Mouse (Mus musculus) hindbrain, embryonic 13.5 days (tissue): ENCODE data around the gene Mmp17. TPM values are rescaled to one million over a fixed set of nuclear protein-coding genes. Genes with fewer than 3 reads are reported as not detected.

ENCODE experiments used
- ATAC-seq: fragments of 200-750 bp; cut with Nextera tagmentation; 2 replicates; pipeline ENCODE4 v1.8.0; 2017; ENCODE audit warnings: moderate TSS enrichment; ENCODE audit not compliant: low FRiP score
- H3K27ac ChIP-seq: fragments of 300-500 bp; sonication (generic); 2 replicates; pipeline ENCODE4 v1.5.1; 2015; ENCODE audit warnings: inconsistent platforms, mild to moderate bottlenecking, moderate library complexity
- H3K27me3 ChIP-seq: fragments of 300-500 bp; sonication (generic); 2 replicates; pipeline ENCODE4 v1.6.1; 2015; ENCODE audit warnings: mild to moderate bottlenecking, inconsistent platforms
- H3K36me3 ChIP-seq: fragments of 300-500 bp; sonication (generic); 2 replicates; pipeline ENCODE4 v1.6.1; 2015; ENCODE audit warnings: mild to moderate bottlenecking, inconsistent platforms
- H3K4me1 ChIP-seq: fragments of 300-500 bp; sonication (generic); replicated peaks from 2 replicates; pipeline ENCODE4 v1.6.1; 2015; ENCODE audit warnings: inconsistent platforms
- H3K4me2 ChIP-seq: fragments of 300-500 bp; sonication (generic); 2 replicates; pipeline ENCODE4 v1.6.1; 2015; ENCODE audit warnings: inconsistent platforms, mild to moderate bottlenecking, moderate library complexity
- H3K4me3 ChIP-seq: fragments of 300-500 bp; sonication (generic); 2 replicates; pipeline ENCODE4 v1.5.1; 2015; ENCODE audit warnings: mild to moderate bottlenecking, inconsistent platforms
- H3K9ac ChIP-seq: fragments of 300-500 bp; sonication (generic); 2 replicates; pipeline ENCODE4 v1.6.1; 2015; ENCODE audit warnings: mild to moderate bottlenecking, inconsistent platforms
- H3K9me3 ChIP-seq: fragments of 300-500 bp; sonication (generic); 2 replicates; pipeline ENCODE4 v1.6.1; 2016; ENCODE audit warnings: inconsistent platforms
- WGBS: fragments of 180-500 bp; shearing (Covaris S2); methylation state at CpG from one replicate; pipeline ENCODE4 v1.1.7; 2015; 5-methylcytosine and 5-hydroxymethylcytosine counted together
- polyA plus RNA-seq: library from polyadenylated mRNA; unstranded; fragments of >200 nt; fragmentation: Nextera tagmentation; extraction: Ambion mirVana; gene quantifications from 2 replicates; pipeline ENCODE4 v1.2.1, GENCODE M21; 2015

The Mmp17 gene
- polyA plus RNA-seq, 1 experiment from 2014 or later = 7.5 TPM

GRCm38 (mm10) chr5:129562342-129562741, 21.6 kb upstream of the Mmp17 start:
- Histone ChIP-seq H3K9me3 (no peaks in the 10 kb centered on the region), H3K36me3 (peaks cover 95% of the 10 kb centered on the region), H3K27ac (no peak overlapping the region), H3K4me3 (no peak overlapping the region), H3K4me1 (no peaks in the 10 kb centered on the region), H3K4me2 (no peak overlapping the region), H3K27me3 (no peaks in the 10 kb centered on the region), H3K9ac (no peak overlapping the region)
- ATAC-seq = no peak
- WGBS = 91% methylated on average over 8 of the region's 8 CpGs

GRCm38 (mm10) chr5:129568596-129568995, 15.4 kb upstream of the Mmp17 start:
- no peaks in the 10 kb centered on the region for H3K27me3 ChIP-seq
- no peak overlapping the region for H3K4me3 ChIP-seq
- peaks cover 92% of the 10 kb centered on the region for H3K36me3 ChIP-seq
- WGBS = 96% methylated on average over 4 of the region's 4 CpGs
- no peaks in the 10 kb centered on the region for H3K4me1 ChIP-seq
- no peaks in the 10 kb centered on the region for H3K9me3 ChIP-seq
- H3K27ac ChIP-seq = no peak overlapping the region
- no peak overlapping the region for H3K4me2 ChIP-seq
- no peak for ATAC-seq
- no peak overlapping the region for H3K9ac ChIP-seq

GRCm38 (mm10) chr5:129578201-129578600, 5.8 kb upstream of the Mmp17 start:
- Histone ChIP-seq H3K9me3 (no peaks in the 10 kb centered on the region), H3K4me2 (no peak overlapping the region), H3K4me3 (no peak overlapping the region), H3K27me3 (peaks cover 32% of the 10 kb centered on the region), H3K4me1 (peaks cover 6% of the 10 kb centered on the region), H3K9ac (no peak overlapping the region), H3K27ac (no peak overlapping the region), H3K36me3 (peaks cover 4% of the 10 kb centered on the region)
- ATAC-seq = no peak
- WGBS = 51% methylated on average over 12 of the region's 12 CpGs

- 27% methylated on average over 6 of the region's 6 CpGs for WGBS
- H3K4me2 ChIP-seq = no peak overlapping the region
Measured at GRCm38 (mm10) chr5:129580046-129580445, 3.9 kb upstream of the Mmp17 start.

GRCm38 (mm10) chr5:129580572-129580971, 3.4 kb upstream of the Mmp17 start:
- peaks cover 27% of the 10 kb centered on the region for H3K4me1 ChIP-seq
- H3K4me3 ChIP-seq = no peak overlapping the region
- no peak overlapping the region for H3K4me2 ChIP-seq
- WGBS = 85% methylated on average over 9 of the region's 9 CpGs
- H3K36me3 ChIP-seq = no peaks in the 10 kb centered on the region
- H3K27me3 ChIP-seq = peaks cover 41% of the 10 kb centered on the region
- ATAC-seq = no peak
- H3K27ac ChIP-seq = no peak overlapping the region
- H3K9me3 ChIP-seq = no peaks in the 10 kb centered on the region
- H3K9ac ChIP-seq = no peak overlapping the region

More at GRCm38 (mm10) chr5:129580046-129580445, 3.9 kb upstream of the Mmp17 start:
- H3K9ac ChIP-seq = no peak overlapping the region
- peaks cover 37% of the 10 kb centered on the region for H3K27me3 ChIP-seq
- ATAC-seq = no peak
- no peak overlapping the region for H3K4me3 ChIP-seq
- no peaks in the 10 kb centered on the region for H3K36me3 ChIP-seq
- no peaks in the 10 kb centered on the region for H3K9me3 ChIP-seq
- H3K27ac ChIP-seq = no peak overlapping the region
- peaks cover 21% of the 10 kb centered on the region for H3K4me1 ChIP-seq

- no peak overlapping the region for H3K9ac ChIP-seq
- H3K9me3 ChIP-seq = no peaks in the 10 kb centered on the region
- peaks cover 31% of the 10 kb centered on the region for H3K4me1 ChIP-seq
- H3K27ac ChIP-seq = no peak overlapping the region
- H3K4me3 ChIP-seq = no peak overlapping the region
- H3K36me3 ChIP-seq = no peaks in the 10 kb centered on the region
- no peak for ATAC-seq
- H3K4me2 ChIP-seq = no peak overlapping the region
- H3K27me3 ChIP-seq = peaks cover 43% of the 10 kb centered on the region
- WGBS = 81% methylated on average over 7 of the region's 7 CpGs
Measured at GRCm38 (mm10) chr5:129581015-129581414, 3.0 kb upstream of the Mmp17 start.

GRCm38 (mm10) chr5:129583331-129583730, 638 bp upstream of the Mmp17 start:
- Histone ChIP-seq H3K36me3 (no peaks in the 10 kb centered on the region), H3K9me3 (no peaks in the 10 kb centered on the region), H3K27me3 (peaks cover 43% of the 10 kb centered on the region), H3K4me2 (peak overlapping the region; percentile 99), H3K4me1 (peaks cover 39% of the 10 kb centered on the region), H3K9ac (peak overlapping the region; percentile 90; the same call in 1 of the 2 replicates), H3K4me3 (peak overlapping the region; percentile 78), H3K27ac (no peak overlapping the region)
- WGBS = 6% methylated on average over 12 of the region's 12 CpGs
- ATAC-seq = no peak

GRCm38 (mm10) chr5:129584583-129585541, 893 bp downstream of the Mmp17 start:
- Histone ChIP-seq H3K4me1 (peaks cover 38% of the 10 kb centered on the region), H3K4me2 (peak overlapping the region; percentile 99), H3K9me3 (no peaks in the 10 kb centered on the region), H3K9ac (peak overlapping the region; percentile 90), H3K4me3 (peak overlapping the region; percentile 78), H3K36me3 (no peaks in the 10 kb centered on the region), H3K27me3 (peaks cover 43% of the 10 kb centered on the region), H3K27ac (0 out of 2 replicates have a peak overlapping the region, but pooled peaks have one; percentile 23)
- under 1% methylated on average over 76 of the region's 76 CpGs for WGBS
- ATAC-seq = peak; percentile 21

GRCm38 (mm10) chr5:129586016-129586415, 2.0 kb downstream of the Mmp17 start:
- H3K27ac ChIP-seq = peak overlapping the region; percentile 73
- H3K4me3 ChIP-seq = peak overlapping the region; percentile 78
- H3K9me3 ChIP-seq = no peaks in the 10 kb centered on the region
- H3K4me2 ChIP-seq = peak overlapping the region; percentile 99
- H3K27me3 ChIP-seq = peaks cover 33% of the 10 kb centered on the region
- H3K36me3 ChIP-seq = no peaks in the 10 kb centered on the region
- H3K9ac ChIP-seq = peak overlapping the region; percentile 70
- peaks cover 46% of the 10 kb centered on the region for H3K4me1 ChIP-seq
- peak; percentile 40 for ATAC-seq
- 0% methylated on average over 17 of the region's 17 CpGs for WGBS

GRCm38 (mm10) chr5:129586471-129586870, 2.5 kb downstream of the Mmp17 start:
- peak overlapping the region; percentile 99 for H3K4me2 ChIP-seq

GRCm38 (mm10) chr5:129590915-129591314, 6.9 kb downstream of the Mmp17 start:
- H3K9ac ChIP-seq = peak overlapping the region; percentile 31
- H3K4me2 ChIP-seq = peak overlapping the region; percentile 7; the same call in 1 of the 2 replicates
- no peaks in the 10 kb centered on the region for H3K27me3 ChIP-seq
- H3K27ac ChIP-seq = no peak overlapping the region
- WGBS = 6% methylated on average over 11 of the region's 11 CpGs
- no peaks in the 10 kb centered on the region for H3K36me3 ChIP-seq
- peaks cover 35% of the 10 kb centered on the region for H3K4me1 ChIP-seq
- H3K9me3 ChIP-seq = no peaks in the 10 kb centered on the region
- H3K4me3 ChIP-seq = no peak overlapping the region
- 0 out of 2 replicates have a peak, but pooled peaks have one; percentile 21 for ATAC-seq

More at GRCm38 (mm10) chr5:129586471-129586870, 2.5 kb downstream of the Mmp17 start:
- H3K27ac ChIP-seq = peak overlapping the region; percentile 73
- peaks cover 28% of the 10 kb centered on the region for H3K27me3 ChIP-seq
- peaks cover 50% of the 10 kb centered on the region for H3K4me1 ChIP-seq
- H3K9ac ChIP-seq = peak overlapping the region; percentile 70
- no peaks in the 10 kb centered on the region for H3K36me3 ChIP-seq
- WGBS = 36% methylated on average over 13 of the region's 13 CpGs
- ATAC-seq = no peak
- no peaks in the 10 kb centered on the region for H3K9me3 ChIP-seq
- peak overlapping the region; percentile 78 for H3K4me3 ChIP-seq
